Mouse (Mus musculus) kidney, embryonic 16.5 days (tissue): ENCODE results near the gene Arhgap40. TPM values are rescaled to one million over a fixed set of nuclear protein-coding genes. Genes with fewer than 3 reads are reported as not detected.

ENCODE experiments used
- ATAC-seq: fragments of 200-750 bp; cut with Nextera tagmentation; 2 replicates; pipeline ENCODE4 v1.8.0; 2017; ENCODE audit warnings: moderate TSS enrichment; ENCODE audit not compliant: low FRiP score, low TSS enrichment
- H3K27ac ChIP-seq: fragments of 300-500 bp; sonication (generic); 2 replicates; pipeline ENCODE4 v1.5.1; 2014; ENCODE audit warnings: low read length
- H3K27me3 ChIP-seq: fragments of 300-500 bp; sonication (generic); 2 replicates; pipeline ENCODE4 v1.6.1; 2014; ENCODE audit warnings: low read length, control low read depth, mixed read lengths; ENCODE audit not compliant: insufficient read depth
- H3K36me3 ChIP-seq: fragments of 300-500 bp; sonication (generic); 2 replicates; pipeline ENCODE4 v1.6.1; 2014; ENCODE audit warnings: low read length, control low read depth, mixed read lengths; ENCODE audit not compliant: insufficient read depth
- H3K4me1 ChIP-seq: fragments of 300-500 bp; sonication (generic); 2 replicates; pipeline ENCODE4 v1.6.1; 2014; ENCODE audit warnings: low read length, control low read depth, mixed read lengths; ENCODE audit not compliant: insufficient read depth
- H3K4me2 ChIP-seq: fragments of 300-500 bp; sonication (generic); replicated peaks from 2 replicates; pipeline ENCODE4 v1.6.1; 2014; ENCODE audit warnings: low read depth, low read length
- H3K4me3 ChIP-seq: fragments of 300-500 bp; sonication (generic); 2 replicates; pipeline ENCODE4 v1.5.1; 2014; ENCODE audit warnings: mild to moderate bottlenecking, low read length
- H3K9ac ChIP-seq: fragments of 300-500 bp; sonication (generic); replicated peaks from 2 replicates; pipeline ENCODE4 v1.6.1; 2014; ENCODE audit warnings: low read length
- H3K9me3 ChIP-seq: fragments of 300-500 bp; sonication (generic); 2 replicates; pipeline ENCODE4 v1.6.1; 2016; ENCODE audit warnings: low read length, control low read depth
- WGBS: fragments of 180-500 bp; shearing (Covaris S2); extraction: QIAGEN DNeasy Blood & Tissue Kit; methylation state at CpG from one replicate; pipeline ENCODE4 v1.1.7; 2014; 5-methylcytosine and 5-hydroxymethylcytosine counted together
- polyA plus RNA-seq: library from polyadenylated mRNA; unstranded; fragments of >200 nt; fragmentation: Nextera tagmentation; extraction: Ambion mirVana; gene quantifications from 2 replicates; pipeline ENCODE4 v1.2.1, GENCODE M21; 2015

Gene Arhgap40
- polyA plus RNA-seq = 0.25 and 0.49 TPM in 2 replicates

- H3K27ac ChIP-seq = no peak within 1 kb of the TSS
- 82% methylated on average over 10 of the region's 10 CpGs for WGBS
- H3K9ac ChIP-seq = no peak within 1 kb of the TSS
- H3K27me3 ChIP-seq = no peaks in the 10 kb centered on the region
- H3K4me3 ChIP-seq = no peak within 1 kb of the TSS
- H3K36me3 ChIP-seq = no peaks in the 10 kb centered on the region
- no peak; the same call in 1 of the 2 replicates for ATAC-seq
- no peak within 1 kb of the TSS for H3K4me2 ChIP-seq
- no peaks in the 10 kb centered on the region for H3K9me3 ChIP-seq
- no peaks in the 10 kb centered on the region for H3K4me1 ChIP-seq
Measured at GRCm38 (mm10) chr2:158512528-158512927, at the start of gene Arhgap40. Gene Arhgap40, plus strand, starts transcription at chr2:158512796.

- peaks cover 22% of the 10 kb centered on the region; the same call in 1 of the 2 replicates for H3K36me3 ChIP-seq
- no peak for ATAC-seq
- no peaks in the 10 kb centered on the region for H3K4me1 ChIP-seq
- WGBS = 91% methylated on average over 1 of the region's 1 CpGs
- H3K4me2 ChIP-seq = no peak overlapping the region
- H3K27ac ChIP-seq = no peak overlapping the region
- H3K27me3 ChIP-seq = no peaks in the 10 kb centered on the region
- H3K9ac ChIP-seq = no peak overlapping the region
- H3K4me3 ChIP-seq = no peak overlapping the region
- H3K9me3 ChIP-seq = no peaks in the 10 kb centered on the region
Measured at GRCm38 (mm10) chr2:158474159-158474558, 38.4 kb upstream of the Arhgap40 start.

GRCm38 (mm10) chr2:158477640-158478039 lies 35.0 kb upstream of the Arhgap40 start:
- Histone ChIP-seq H3K9me3 (no peaks in the 10 kb centered on the region), H3K4me1 (no peaks in the 10 kb centered on the region), H3K4me2 (no peak overlapping the region), H3K36me3 (peaks cover 31% of the 10 kb centered on the region), H3K9ac (no peak overlapping the region), H3K27ac (no peak overlapping the region), H3K27me3 (no peaks in the 10 kb centered on the region), H3K4me3 (no peak overlapping the region)
- WGBS = 92% methylated on average over 3 of the region's 3 CpGs
- ATAC-seq = no peak

- peaks cover 26% of the 10 kb centered on the region for H3K36me3 ChIP-seq
- no peak overlapping the region for H3K4me2 ChIP-seq
- H3K27ac ChIP-seq = no peak overlapping the region
- no peaks in the 10 kb centered on the region for H3K4me1 ChIP-seq
- no peaks in the 10 kb centered on the region for H3K9me3 ChIP-seq
- no peaks in the 10 kb centered on the region for H3K27me3 ChIP-seq
- WGBS = 87% methylated on average over 5 of the region's 5 CpGs
- H3K4me3 ChIP-seq = no peak overlapping the region
- no peak overlapping the region for H3K9ac ChIP-seq
- ATAC-seq = no peak
Measured at GRCm38 (mm10) chr2:158498457-158498856, 14.1 kb upstream of the Arhgap40 start.

DNA sequence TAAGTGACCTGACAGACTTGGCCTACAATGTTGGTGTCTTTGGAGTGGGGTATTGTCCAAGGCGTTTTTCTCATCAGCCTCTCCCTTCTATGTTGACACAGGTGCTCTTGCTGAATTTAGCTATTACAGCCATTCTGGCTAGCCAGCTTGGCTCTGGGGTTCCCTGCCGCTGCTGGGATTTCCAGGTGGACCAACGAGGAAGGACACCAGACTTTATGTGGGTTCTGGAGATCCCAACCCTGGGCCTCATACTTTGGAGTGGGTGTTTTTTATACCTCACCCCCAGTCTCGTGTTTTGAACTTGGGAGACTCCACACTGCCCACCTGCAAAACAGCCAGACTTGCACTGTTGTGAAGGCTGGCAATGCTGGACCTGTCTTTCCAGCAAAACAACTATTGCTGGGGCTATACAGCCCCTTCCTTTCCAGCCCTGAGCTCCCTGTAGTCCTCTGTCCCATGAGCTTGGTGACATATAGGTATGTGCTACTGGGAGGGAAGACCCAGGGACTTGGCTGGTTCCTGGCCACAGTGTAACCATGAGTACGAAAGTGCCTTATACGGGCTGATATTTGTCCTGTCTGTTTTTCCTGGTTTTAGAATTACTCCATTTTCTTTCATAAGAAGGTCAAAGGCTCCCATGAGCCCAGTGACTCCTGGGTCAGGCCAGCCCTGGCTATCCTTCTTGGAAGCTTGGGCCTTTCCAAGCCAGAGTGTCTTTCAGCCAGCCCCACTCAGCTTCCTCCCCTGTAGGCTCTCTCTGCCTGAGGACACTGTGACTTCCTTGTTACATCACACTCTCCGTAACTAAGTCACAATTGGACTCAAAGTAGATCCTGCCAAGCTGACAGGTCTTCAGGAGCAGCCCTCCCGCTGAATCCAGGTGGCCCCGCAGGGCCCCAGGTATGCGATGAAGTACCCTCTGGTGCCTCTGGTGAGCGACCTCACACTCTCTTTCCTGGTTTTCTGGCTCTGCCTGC lies 10.5 kb upstream of the Arhgap40 start, which contains the start of gene Adig:
Gene Adig, plus strand, starts transcription at position 777 of the 977 bp plus-strand sequence.
- Histone ChIP-seq H3K9ac (no peak within 1 kb of the TSS), H3K9me3 (no peaks in the 10 kb centered on the region), H3K4me1 (no peaks in the 10 kb centered on the region), H3K27ac (no peak within 1 kb of the TSS), H3K27me3 (no peaks in the 10 kb centered on the region), H3K36me3 (peaks cover 12% of the 10 kb centered on the region; the same call in 1 of the 2 replicates), H3K4me3 (no peak within 1 kb of the TSS), H3K4me2 (no peak within 1 kb of the TSS)
- ATAC-seq = no peak
- 78% methylated on average over 11 of the region's 11 CpGs for WGBS

GRCm38 (mm10) chr2:158503226-158503625 lies 9.4 kb upstream of the Arhgap40 start:
- Histone ChIP-seq H3K27ac (no peak overlapping the region), H3K9ac (no peak overlapping the region), H3K4me1 (no peaks in the 10 kb centered on the region), H3K9me3 (no peaks in the 10 kb centered on the region), H3K4me3 (no peak overlapping the region), H3K36me3 (peaks cover 11% of the 10 kb centered on the region; the same call in 1 of the 2 replicates), H3K4me2 (no peak overlapping the region), H3K27me3 (no peaks in the 10 kb centered on the region)
- 88% methylated on average over 7 of the region's 7 CpGs for WGBS
- no peak for ATAC-seq

- Histone ChIP-seq H3K9ac (no peak overlapping the region), H3K36me3 (peaks cover 7% of the 10 kb centered on the region; the same call in 1 of the 2 replicates), H3K4me2 (no peak overlapping the region), H3K4me3 (no peak overlapping the region), H3K4me1 (no peaks in the 10 kb centered on the region), H3K9me3 (no peaks in the 10 kb centered on the region), H3K27me3 (no peaks in the 10 kb centered on the region), H3K27ac (no peak overlapping the region)
- no peak for ATAC-seq
- WGBS = 46% methylated on average over 4 of the region's 4 CpGs
Measured at GRCm38 (mm10) chr2:158503671-158504070, 8.9 kb upstream of the Arhgap40 start.

- 81% methylated on average over 5 of the region's 5 CpGs for WGBS
- ATAC-seq = no peak
- Histone ChIP-seq H3K27me3 (no peaks in the 10 kb centered on the region), H3K27ac (no peak overlapping the region), H3K9me3 (no peaks in the 10 kb centered on the region), H3K4me2 (no peak overlapping the region), H3K4me3 (no peak overlapping the region), H3K4me1 (no peaks in the 10 kb centered on the region), H3K36me3 (no peaks in the 10 kb centered on the region), H3K9ac (no peak overlapping the region)
Measured at GRCm38 (mm10) chr2:158506475-158506874, 6.1 kb upstream of the Arhgap40 start.

DNA sequence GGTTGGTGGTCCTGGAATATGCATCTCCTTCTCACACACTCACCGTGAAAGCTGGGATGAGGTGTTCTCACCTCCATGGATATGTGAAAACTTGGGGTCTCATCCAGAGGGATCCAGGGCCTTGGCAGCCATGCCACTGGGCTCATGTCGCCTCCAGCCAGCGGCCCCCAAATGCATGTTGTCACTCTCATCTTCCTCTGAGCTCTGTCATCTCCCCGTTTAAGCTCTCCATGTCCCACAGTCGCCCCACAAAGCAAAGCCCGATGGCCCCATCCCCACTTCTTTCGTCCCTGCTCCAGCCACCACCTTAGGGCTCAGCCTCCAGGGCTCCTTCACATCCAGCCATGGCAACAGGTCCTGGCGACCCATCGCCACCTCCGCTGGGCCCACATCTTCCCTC lies 5.5 kb upstream of the Arhgap40 start:
- H3K27me3 ChIP-seq = no peaks in the 10 kb centered on the region
- WGBS = 93% methylated on average over 10 of the region's 10 CpGs
- no peak overlapping the region for H3K4me2 ChIP-seq
- H3K27ac ChIP-seq = no peak overlapping the region
- H3K36me3 ChIP-seq = no peaks in the 10 kb centered on the region
- H3K4me1 ChIP-seq = no peaks in the 10 kb centered on the region
- no peak for ATAC-seq
- no peaks in the 10 kb centered on the region for H3K9me3 ChIP-seq
- H3K4me3 ChIP-seq = no peak overlapping the region
- H3K9ac ChIP-seq = no peak overlapping the region

DNA sequence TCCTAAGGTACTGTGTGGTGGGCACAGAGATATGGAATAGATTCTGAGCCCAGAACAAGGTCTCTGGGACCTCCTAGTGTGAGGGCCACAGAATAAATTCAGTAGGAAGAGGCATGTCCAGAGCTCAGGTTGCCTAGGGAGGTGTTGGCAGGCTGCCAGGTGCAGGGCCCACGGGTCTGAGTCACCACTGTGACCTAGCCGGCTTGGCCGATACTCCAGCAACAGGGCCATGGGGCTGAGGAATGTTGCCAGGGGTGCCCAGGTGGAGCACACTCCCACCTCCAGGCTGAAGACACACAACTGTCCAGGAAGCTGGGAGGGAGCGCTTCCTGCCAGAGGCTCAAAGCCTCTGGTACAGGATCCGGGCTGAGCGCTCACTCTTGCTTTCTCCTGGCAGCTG lies 1.9 kb upstream of the Arhgap40 start:
- Histone ChIP-seq H3K9ac (no peak overlapping the region), H3K27ac (no peak overlapping the region; the same call in 1 of the 2 replicates), H3K27me3 (no peaks in the 10 kb centered on the region), H3K4me3 (no peak overlapping the region), H3K4me1 (no peaks in the 10 kb centered on the region), H3K9me3 (no peaks in the 10 kb centered on the region), H3K36me3 (no peaks in the 10 kb centered on the region), H3K4me2 (no peak overlapping the region)
- 40% methylated on average over 6 of the region's 6 CpGs for WGBS
- ATAC-seq = peak; percentile 58; the same call in 1 of the 2 replicates
